Mouse (Mus musculus) retina, embryonic 14.5 days (tissue): ENCODE measurements around the gene Fam71d.

Experiments used
- DNase-seq: peaks from one replicate; pipeline ENCODE4 v3.0.0-alpha.2; 2015; ENCODE audit warnings: low spot score

Gene Fam71d

DNA sequence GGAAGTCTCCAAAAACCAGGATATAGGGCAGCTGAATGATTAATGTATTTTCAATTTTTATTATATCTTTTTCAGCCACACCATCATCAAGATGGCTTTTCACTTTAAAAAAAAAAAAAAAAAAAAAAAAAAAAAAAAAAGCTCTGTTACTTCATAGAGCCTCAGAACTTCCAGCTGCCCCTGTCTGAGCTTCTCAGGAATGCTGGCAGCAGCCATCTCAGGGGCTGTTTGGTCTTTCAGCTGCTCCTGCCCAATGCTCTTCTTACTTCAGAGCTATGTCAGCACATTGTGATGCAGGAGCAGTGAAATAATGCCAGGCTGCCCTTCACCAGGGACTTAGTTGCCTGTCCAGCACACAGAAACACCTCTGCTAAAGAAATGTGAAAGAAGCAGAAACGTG is at the start of gene Fam71d:
Gene Fam71d, plus strand, starts transcription at position 211 of the 400 bp plus-strand sequence.
- DNase-seq: no peak

GRCm38 (mm10) chr12:78643691-78644090 is 47.6 kb upstream of the Fam71d start:
- no peak for DNase-seq

DNA sequence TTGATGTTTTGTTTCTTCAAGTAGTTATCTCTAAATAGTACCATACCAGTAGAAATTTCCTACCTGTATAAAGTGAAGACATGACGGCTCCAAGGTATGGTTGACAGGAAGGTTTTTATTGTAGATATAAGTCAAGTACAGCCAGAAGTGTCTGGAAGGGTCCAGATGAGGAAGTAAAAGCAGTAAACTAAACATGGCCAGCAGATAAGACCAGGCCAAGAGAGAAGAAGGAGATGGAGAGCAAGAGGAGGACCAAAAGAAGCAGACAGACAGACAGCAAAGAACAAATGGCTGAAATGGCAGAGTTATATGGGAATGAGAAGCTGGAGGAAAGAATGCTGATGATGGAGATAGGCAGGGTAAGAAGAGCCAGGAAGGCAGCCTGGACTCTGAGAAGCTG is 46.1 kb upstream of the Fam71d start:
- no peak for DNase-seq

DNA sequence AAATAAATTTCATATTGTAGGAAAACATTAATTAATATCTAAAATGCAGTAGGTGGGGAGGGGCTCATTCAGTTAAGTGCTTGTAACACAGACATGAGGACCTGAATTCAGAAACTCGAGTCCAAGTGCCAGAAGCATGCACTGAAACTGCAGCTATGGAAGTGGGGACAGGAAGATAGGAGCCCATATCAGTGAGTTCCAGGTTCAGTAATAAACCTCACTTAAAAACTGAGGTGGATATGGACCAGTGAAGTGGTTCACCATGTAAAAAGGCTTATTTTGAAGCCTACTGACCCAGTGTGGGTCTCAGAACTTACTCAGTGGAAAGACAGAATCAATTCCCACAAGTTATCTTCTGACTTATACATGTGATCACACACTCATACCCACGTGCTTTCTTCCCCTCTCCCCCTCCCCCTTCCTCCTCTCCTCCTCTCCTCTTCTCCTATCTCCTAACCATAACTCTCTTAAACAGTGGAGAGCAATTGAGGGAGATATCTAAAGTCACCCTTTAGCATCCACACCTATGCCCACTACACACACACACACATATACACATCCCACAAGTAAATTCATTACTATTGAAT is 31.5 kb upstream of the Fam71d start:
- DNase-seq: no peak

- DNase-seq: no peak
Observed at GRCm38 (mm10) chr12:78678101-78678806, 13.1 kb upstream of the Fam71d start.

DNA sequence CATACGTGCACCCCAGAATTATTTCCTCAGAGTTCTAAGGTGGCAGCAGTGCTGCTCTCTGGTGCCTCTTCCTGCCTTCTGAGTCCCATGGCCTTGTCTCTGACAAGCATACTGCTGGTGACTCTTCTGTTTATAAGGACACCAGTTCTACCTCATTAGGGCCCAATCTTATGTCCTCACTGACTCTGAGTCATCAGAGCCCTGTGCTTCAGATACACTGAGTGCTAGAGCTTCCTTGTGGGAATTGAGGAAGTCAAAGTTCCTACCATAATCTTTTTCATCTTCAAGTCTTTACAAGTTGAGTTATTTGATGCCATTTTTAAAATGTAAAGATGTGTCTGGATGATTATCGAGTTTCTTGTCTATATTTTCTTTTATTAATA is 12.5 kb upstream of the Fam71d start:
- no peak for DNase-seq

DNA sequence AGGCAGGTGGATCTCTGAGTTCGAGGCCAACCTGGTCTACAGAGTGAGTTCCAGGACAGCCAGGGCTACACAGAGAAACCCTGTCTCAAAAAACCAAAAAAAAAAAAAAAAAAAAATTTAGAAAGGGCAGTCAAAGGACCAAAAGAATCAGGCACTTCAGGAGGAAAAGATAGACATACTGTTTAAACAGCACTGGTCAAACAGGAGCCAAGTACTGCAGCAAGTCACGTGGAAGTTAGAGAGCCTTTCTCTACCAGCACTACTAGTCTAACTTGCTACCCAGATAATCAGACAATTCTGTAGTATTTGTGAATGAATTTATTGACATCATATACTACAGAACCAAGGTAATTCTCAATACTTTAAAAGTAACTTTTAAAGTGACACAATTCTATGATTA is 10.3 kb upstream of the Fam71d start:
- no peak for DNase-seq

DNA sequence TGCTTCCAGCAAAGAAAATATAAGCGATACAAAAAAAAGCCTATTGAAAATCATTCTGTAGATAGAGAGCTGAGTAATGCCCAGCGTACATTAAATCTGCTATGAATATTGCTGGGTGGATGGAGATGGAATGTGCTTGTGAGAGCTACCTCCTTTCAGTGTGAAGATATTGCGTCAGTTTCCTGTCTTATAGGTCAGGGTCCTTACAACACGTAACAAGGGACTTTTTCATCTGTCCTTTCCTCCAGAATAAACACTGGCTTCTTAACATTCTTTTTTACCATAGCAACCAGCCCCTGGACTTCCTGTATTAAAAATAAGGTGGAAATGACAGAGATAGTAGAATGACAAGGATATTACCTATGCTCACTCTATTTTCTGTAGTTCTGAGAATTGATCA is 9.1 kb upstream of the Fam71d start:
- DNase-seq: no peak

DNA sequence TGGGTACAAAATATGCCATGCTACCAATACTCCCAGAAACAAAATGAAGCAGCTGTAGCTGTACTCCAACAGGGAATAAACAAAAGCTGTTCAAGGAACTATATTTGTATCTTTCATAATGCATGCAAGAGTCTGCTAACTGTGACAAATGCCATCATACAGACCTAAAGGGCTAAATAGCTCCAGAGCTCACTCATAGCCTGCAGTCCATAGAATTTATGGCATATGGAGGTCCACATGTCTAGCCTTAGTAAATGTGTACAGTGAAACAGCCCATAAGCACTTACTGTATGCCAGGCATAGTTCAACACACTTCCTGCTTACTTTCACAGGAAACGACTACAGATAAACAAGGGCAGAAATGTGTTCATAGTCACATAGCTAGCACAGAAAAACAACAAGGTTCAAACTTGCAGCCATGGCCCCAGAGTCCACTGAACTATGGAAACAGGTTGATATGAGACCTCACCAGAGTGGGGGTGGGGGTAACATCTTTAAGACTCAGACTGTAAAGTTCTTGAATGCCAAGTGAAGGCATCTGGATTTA is 5.6 kb upstream of the Fam71d start:
- no peak for DNase-seq

- DNase-seq: no peak
Observed at GRCm38 (mm10) chr12:78688876-78689275, 2.5 kb upstream of the Fam71d start.

DNA sequence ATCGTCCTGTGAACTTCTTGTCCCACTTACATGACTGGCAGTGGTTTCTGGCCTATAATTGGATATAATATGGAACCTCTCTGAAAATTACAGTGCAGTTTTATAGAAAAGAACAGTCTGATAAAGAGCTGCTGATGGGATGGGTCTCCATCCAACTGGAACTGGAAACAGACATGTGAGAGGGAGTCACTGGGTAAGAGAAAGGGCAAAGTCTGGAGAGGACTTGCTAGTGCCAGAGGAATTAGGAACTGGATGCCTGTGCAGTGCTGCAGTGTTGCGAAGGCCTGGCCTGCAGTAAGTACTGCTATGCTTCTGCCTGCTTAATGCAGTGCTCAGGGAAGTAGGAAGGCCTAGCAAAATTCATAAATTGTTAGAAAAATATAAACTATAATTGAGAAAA is 1.9 kb downstream of the Fam71d start:
- DNase-seq: no peak

- no peak for DNase-seq
Observed at GRCm38 (mm10) chr12:78717783-78718182, 26.4 kb downstream of the Fam71d start.

DNA sequence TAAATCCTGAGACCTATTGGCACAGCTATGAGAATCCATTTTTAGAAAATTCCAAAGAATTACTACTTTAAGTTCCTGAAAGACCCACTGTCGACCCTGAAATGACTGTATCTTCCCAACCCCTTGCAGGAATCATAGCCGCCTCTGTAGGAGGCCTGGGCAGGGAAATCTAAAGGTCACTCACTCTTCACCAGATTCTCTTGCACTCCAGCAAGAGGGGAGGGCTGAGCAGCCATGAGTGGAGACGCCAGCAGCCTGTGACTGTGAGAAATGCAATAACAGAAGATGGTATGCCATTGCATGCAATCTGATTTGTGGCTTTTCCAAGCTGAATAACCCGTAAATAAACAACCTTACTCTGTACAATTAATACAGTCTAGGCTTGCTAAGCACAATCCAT is 36.4 kb downstream of the Fam71d start:
- DNase-seq: no peak

DNA sequence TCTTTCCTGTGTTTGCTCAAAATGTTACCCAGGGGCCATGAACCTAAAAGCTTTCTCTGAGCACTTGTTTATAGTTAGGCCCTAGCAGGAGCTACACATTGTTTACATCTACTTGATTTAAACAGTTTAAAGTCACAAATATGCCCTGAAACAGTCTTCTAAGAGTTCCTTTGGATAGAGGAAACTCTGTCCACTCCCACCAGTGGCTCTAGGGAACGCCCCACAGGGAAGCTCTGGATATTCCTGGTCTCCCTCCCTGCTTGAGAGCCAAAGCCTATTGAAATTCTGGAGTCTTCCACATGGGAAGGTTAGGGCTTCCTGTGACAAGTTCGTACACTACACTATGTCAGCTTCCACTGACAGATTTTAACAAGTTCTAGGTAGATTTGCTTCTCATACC is 48.3 kb downstream of the Fam71d start:
- DNase-seq: no peak

DNA sequence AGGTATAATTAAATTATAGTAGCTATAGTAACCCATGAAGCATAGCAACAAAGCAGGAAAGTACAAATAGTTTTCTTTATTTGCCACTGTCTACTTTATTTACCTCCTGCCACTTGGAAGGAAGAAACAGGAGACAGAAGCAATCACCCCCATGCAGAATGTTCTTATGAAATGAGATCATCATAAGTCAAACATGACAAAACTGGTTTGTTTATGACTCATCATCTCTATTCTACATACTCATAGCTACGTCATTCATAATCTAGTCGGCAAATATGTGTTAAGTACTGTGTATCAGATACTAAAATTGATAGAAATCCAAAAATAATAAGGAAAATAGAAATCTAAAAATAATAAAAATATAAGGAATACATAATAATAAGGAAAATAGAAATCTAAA is 49.0 kb downstream of the Fam71d start:
- DNase-seq: no peak

GRCm38 (mm10) chr12:78746226-78746625 is 54.9 kb downstream of the Fam71d start:
- DNase-seq: no peak

- DNase-seq: no peak
Observed at GRCm38 (mm10) chr12:78747406-78747805, 56.1 kb downstream of the Fam71d start.

GRCm38 (mm10) chr12:78748113-78748512 is 56.8 kb downstream of the Fam71d start:
- DNase-seq: no peak

DNA sequence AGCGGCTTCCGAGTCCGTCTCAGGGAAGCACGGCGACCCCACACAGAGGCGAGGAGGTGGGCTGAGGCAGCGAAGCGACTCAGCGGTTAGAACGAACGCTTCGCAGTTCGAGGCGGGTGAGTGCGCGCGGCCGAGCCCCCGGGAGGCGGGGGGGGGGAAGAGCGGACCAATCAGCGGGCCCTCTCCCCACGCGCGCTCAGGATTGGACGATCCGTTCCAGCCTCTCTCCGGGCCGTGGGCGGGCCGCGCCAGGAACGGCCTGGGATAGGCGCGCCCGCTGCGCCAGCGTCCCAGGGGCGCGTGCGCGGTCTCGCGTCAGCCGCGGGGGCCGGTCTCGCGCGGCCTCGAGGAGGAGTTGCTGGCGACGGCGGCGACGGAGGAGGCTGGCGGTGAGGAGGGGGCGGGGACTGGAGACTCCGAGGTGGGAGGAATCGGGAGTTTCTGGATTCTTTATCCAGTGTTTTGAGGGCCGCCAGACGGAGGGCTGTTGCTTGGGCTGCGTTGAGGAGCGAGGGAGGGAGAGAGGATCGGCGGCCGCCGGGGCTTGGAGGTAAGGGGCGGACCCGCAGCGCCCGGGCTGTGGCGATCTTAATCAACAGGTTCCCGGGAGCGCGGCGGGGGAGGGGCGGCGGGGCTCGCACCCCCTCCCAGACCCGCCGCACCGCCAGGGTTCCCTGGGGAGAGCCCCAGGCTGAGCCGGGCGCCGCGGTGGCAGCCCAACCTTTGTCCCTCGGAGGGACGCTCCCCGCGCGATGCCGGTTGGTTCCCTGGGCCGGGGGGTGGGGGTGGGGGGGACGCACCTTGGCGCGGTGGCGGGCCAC is 57.4 kb downstream of the Fam71d start, which contains the start of gene Mpp5:
Gene Mpp5, plus strand, starts transcription at position 351 of the 821 bp plus-strand sequence.
- DNase-seq: peak; percentile 98

DNA sequence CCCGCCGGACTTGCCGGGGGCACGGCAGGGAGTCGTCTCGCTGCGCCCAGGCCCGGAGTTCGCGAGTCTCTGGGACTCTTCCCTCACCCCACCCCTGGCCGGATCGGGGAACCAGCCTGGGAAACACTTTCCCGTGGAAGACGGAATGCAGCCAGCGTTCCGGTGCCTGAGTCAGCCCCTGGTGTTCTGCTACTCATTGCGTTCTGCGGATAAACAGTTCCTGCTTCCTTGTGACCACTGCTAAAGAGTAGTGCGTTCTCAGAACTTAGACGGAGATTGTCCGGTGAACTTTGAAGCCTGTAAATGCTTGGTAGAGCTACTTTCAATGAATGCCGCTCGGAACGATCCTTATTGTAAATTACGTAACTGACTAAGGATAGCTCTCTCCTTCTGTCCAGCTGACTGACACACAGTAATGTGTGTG is 58.1 kb downstream of the Fam71d start:
- peak; percentile 65 for DNase-seq

DNA sequence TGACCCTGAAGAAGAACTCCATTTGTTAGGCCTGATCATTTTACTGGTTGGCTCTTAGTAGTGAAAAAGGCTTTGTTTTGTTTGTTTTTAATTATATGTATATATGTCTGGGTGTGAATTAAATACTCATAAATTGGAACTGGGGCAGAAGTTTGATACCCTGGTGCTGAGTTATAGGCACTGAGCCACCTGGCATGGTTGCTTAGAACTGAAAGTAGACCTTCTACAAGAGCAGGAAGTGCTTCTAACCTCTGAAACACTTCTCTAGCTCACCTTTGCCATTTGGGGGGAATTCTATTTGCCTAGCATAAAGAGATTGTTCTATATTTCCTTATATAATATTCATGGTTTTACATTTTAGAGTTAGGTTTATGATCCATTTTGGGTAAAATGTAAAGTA is 70.6 kb downstream of the Fam71d start:
- no peak for DNase-seq

DNA sequence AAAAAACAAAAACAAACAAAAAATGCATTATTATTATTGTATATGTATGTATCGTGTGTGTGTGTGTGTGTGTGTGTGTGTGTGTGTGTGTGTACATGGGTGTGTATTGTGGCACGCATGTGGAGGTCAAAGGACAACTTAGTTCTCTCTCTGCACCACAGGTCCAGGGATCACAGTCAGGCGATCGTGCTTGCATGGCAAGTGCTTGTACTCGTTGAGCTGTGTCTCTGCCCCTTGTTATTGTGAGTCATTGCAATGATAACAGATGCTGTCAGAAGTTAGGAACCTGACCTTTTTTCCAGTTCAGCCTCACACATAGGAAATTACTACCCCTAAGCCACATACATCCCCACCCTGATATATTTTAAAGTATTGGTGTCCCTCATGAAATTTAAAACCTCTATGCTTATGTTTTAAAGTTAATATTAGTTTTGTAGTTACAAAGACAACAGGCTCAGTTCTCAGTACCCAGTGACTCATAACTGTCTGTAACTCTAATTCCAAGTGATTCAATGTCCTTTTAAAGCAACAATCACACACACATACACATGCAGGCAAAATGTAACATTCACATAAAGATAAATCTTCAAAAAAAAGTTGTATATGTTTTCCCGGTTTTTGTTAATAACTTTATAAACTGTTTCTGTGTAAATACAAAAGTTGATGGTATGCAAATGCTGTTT is 77.8 kb downstream of the Fam71d start:
- DNase-seq: no peak
